15 mouse cellular contexts compared by ENCODE assay signal in the genomic region with DNA sequence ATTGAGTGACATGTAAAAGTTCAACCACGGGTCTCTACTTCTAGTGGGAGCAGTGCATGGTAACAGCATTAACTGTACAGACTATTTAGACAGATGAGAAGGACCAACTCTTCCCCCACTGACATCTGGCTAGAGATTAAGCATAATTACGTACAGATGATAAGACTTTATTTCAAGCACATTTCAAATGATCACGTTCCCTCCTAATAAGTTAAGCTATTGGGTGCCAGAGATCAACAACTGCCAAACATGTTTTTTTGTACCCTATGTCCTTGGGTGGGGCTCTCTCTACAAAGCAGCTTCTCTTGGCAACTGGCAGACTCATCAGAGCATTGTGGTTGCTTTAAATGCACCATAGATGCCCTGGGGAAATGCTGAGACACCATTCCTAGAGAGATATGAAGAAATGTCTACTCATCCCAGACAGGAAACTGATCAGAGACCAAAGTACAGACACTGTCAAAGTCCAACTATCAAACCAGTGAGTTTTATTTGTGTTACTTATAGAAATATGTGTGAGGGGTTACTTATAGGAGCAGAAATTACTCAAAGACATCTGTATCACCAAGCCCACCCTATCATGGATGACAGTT.
"Had no signal": no experiment of that assay in that cellular context is flagged by ENCODE, and none has a peak within 500 bp of the region (broad histone marks: within the 10 kb centered on the region; RNA-seq: fewer than 3 reads in every experiment).

No protein-coding gene starts in this region.

- DNase-seq: kidney, adult 8-10 months; kidney, postnatal 25 days; lung, adult 2 months; lung, postnatal 36 days; retina, postnatal 1 day; right cerebral cortex, postnatal 4 days; thymus, adult 2 months; thymus, postnatal 25 days had no signal

- H3K9me3 ChIP-seq: limb, embryonic 10.5 days; midbrain, embryonic 12.5 days; neural tube, embryonic 13.5 days; stomach, embryonic 15.5 days had no signal

- H3K27ac ChIP-seq: left cerebral cortex, adult 2 months; limb, embryonic 10.5 days; midbrain, embryonic 12.5 days; neural tube, embryonic 13.5 days; stomach, embryonic 15.5 days had no signal

- H3K4me3 ChIP-seq: left cerebral cortex, adult 2 months; limb, embryonic 10.5 days; midbrain, embryonic 12.5 days; neural tube, embryonic 13.5 days; stomach, embryonic 15.5 days had no signal

- H3K27me3 ChIP-seq: midbrain, embryonic 12.5 days; neural tube, embryonic 13.5 days; stomach, embryonic 15.5 days had no signal

- ATAC-seq: lung, postnatal 0 days; midbrain, embryonic 16.5 days had no signal

- H3K36me3 ChIP-seq: limb, embryonic 10.5 days; midbrain, embryonic 12.5 days; neural tube, embryonic 13.5 days; stomach, embryonic 15.5 days had no signal

- H3K9ac ChIP-seq: midbrain, embryonic 12.5 days; neural tube, embryonic 13.5 days; stomach, embryonic 15.5 days had no signal

- H3K4me2 ChIP-seq: midbrain, embryonic 12.5 days; neural tube, embryonic 13.5 days; stomach, embryonic 15.5 days had no signal
